Mouse (Mus musculus): Measurements from ENCODE around the gene Efna1. TPM values are rescaled to one million over a fixed set of nuclear protein-coding genes. Genes with fewer than 3 reads are reported as not detected.
A peak's percentile ranks its signal among the peaks of the same experiment; 100 is the strongest.

Efna1 gene
- polyA plus RNA-seq (2016; fragmentation: Nextera tagmentation; extraction: Ambion mirVana), result 5.2 and 5.3 TPM in 2 replicates

- peak within 1 kb of the TSS; percentile 50 for H3K4me3 ChIP-seq
- peak within 1 kb of the TSS; percentile 69 for H3K4me2 ChIP-seq
- H3K27me3 ChIP-seq (replicated peaks), result peaks cover 87% of the 10 kb centered on the region
- no peaks in the 10 kb centered on the region for H3K36me3 ChIP-seq
- peak; percentile 45 for ATAC-seq
- no peaks in the 10 kb centered on the region for H3K9me3 ChIP-seq (replicated peaks)
- peaks cover 49% of the 10 kb centered on the region for H3K4me1 ChIP-seq
- WGBS (ENCODE audit: insufficient replicate concordance), result 1% methylated on average over 52 of the region's 52 CpGs
- H3K9ac ChIP-seq, result no peak within 1 kb of the TSS
- H3K27ac ChIP-seq, result no peak within 1 kb of the TSS
These were observed at the start of gene Efna1 for GRCm38 (mm10) chr3:89280606-89281511. Gene Efna1 (minus strand): TSS chr3:89281142.

- H3K4me1 ChIP-seq, result 0 out of 2 replicates have a peak, but pooled peaks cover 7% of the 10 kb centered on the region
- 48% methylated on average over 3 of the region's 3 CpGs for WGBS (ENCODE audit: insufficient replicate concordance)
- no peak overlapping the region for H3K9ac ChIP-seq
- no peak overlapping the region for H3K27ac ChIP-seq
- H3K4me2 ChIP-seq, result no peak overlapping the region
- no peak for ATAC-seq
- H3K36me3 ChIP-seq, result no peaks in the 10 kb centered on the region
- H3K4me3 ChIP-seq, result no peak overlapping the region
- peaks cover 93% of the 10 kb centered on the region for H3K27me3 ChIP-seq (replicated peaks)
- no peaks in the 10 kb centered on the region for H3K9me3 ChIP-seq (replicated peaks)
These were observed 49.4 kb upstream of the Efna1 start for GRCm38 (mm10) chr3:89330346-89330745.

GRCm38 (mm10) chr3:89328623-89329022 lies 47.7 kb upstream of the Efna1 start:
- no peak overlapping the region for H3K27ac ChIP-seq
- H3K36me3 ChIP-seq, result no peaks in the 10 kb centered on the region
- H3K9ac ChIP-seq, result no peak overlapping the region
- no peak for ATAC-seq
- no peak overlapping the region for H3K4me2 ChIP-seq
- peaks cover 91% of the 10 kb centered on the region for H3K27me3 ChIP-seq (replicated peaks)
- 19% methylated on average over 4 of the region's 4 CpGs for WGBS (ENCODE audit: insufficient replicate concordance)
- H3K4me3 ChIP-seq, result no peak overlapping the region
- H3K9me3 ChIP-seq (replicated peaks), result no peaks in the 10 kb centered on the region
- 0 out of 2 replicates have a peak, but pooled peaks cover 7% of the 10 kb centered on the region for H3K4me1 ChIP-seq

- H3K27me3 ChIP-seq (replicated peaks), result peaks cover 92% of the 10 kb centered on the region
- H3K36me3 ChIP-seq, result no peaks in the 10 kb centered on the region
These were observed 46.5 kb upstream of the Efna1 start for GRCm38 (mm10) chr3:89327371-89327870.

GRCm38 (mm10) chr3:89325882-89326281 lies 44.9 kb upstream of the Efna1 start:
- Histone ChIP-seq H3K9ac (no peak overlapping the region), H3K27me3 (replicated peaks) (peaks cover 93% of the 10 kb centered on the region), H3K4me3 (no peak overlapping the region), H3K9me3 (replicated peaks) (no peaks in the 10 kb centered on the region), H3K27ac (no peak overlapping the region), H3K36me3 (no peaks in the 10 kb centered on the region), H3K4me1 (peaks cover 25% of the 10 kb centered on the region), H3K4me2 (no peak overlapping the region)
- WGBS (ENCODE audit: insufficient replicate concordance), result 62% methylated on average over 8 of the region's 8 CpGs
- no peak for ATAC-seq

More at GRCm38 (mm10) chr3:89327371-89327870, 46.5 kb upstream of the Efna1 start:
- Histone ChIP-seq H3K4me3 (no peak overlapping the region), H3K4me2 (no peak overlapping the region), H3K4me1 (peaks cover 11% of the 10 kb centered on the region), H3K9me3 (replicated peaks) (no peaks in the 10 kb centered on the region), H3K27ac (no peak overlapping the region), H3K9ac (no peak overlapping the region)
- ATAC-seq, result no peak
- 54% methylated on average over 9 of the region's 9 CpGs for WGBS (ENCODE audit: insufficient replicate concordance)

- peaks cover 98% of the 10 kb centered on the region for H3K27me3 ChIP-seq (replicated peaks)
- WGBS (ENCODE audit: insufficient replicate concordance), result 2% methylated on average over 51 of the region's 53 CpGs
- peak within 1 kb of the TSS; percentile 50 for H3K4me3 ChIP-seq
- no peaks in the 10 kb centered on the region for H3K36me3 ChIP-seq
- no peak within 1 kb of the TSS for H3K27ac ChIP-seq
- H3K9ac ChIP-seq, result peak within 1 kb of the TSS; percentile 8; the same call in 1 of the 2 replicates
- H3K4me2 ChIP-seq, result peak within 1 kb of the TSS; percentile 75
- no peaks in the 10 kb centered on the region for H3K9me3 ChIP-seq (replicated peaks)
- peaks cover 37% of the 10 kb centered on the region for H3K4me1 ChIP-seq
- ATAC-seq, result peak; percentile 9; the same call in 1 of the 2 replicates
These were observed 41.7 kb upstream of the Efna1 start, which contains the start of gene Efna3 for GRCm38 (mm10) chr3:89322514-89323165. Gene Efna3 (minus strand): TSS chr3:89322965.

- no peak overlapping the region for H3K27ac ChIP-seq
- peak overlapping the region; percentile 75 for H3K4me2 ChIP-seq
- H3K4me3 ChIP-seq, result peak overlapping the region; percentile 50
- H3K36me3 ChIP-seq, result no peaks in the 10 kb centered on the region
- H3K9ac ChIP-seq, result 0 out of 2 replicates have a peak overlapping the region, but pooled peaks have one; percentile 8
- ATAC-seq, result no peak
- 3% methylated on average over 14 of the region's 14 CpGs for WGBS (ENCODE audit: insufficient replicate concordance)
- H3K4me1 ChIP-seq, result peaks cover 37% of the 10 kb centered on the region
- H3K9me3 ChIP-seq (replicated peaks), result no peaks in the 10 kb centered on the region
- H3K27me3 ChIP-seq (replicated peaks), result peaks cover 98% of the 10 kb centered on the region
These were observed 41.2 kb upstream of the Efna1 start for GRCm38 (mm10) chr3:89322131-89322500.

- H3K9ac ChIP-seq, result no peak overlapping the region
- peaks cover 38% of the 10 kb centered on the region for H3K4me1 ChIP-seq
- 3% methylated on average over 66 of the region's 66 CpGs for WGBS (ENCODE audit: insufficient replicate concordance)
- peaks cover 98% of the 10 kb centered on the region for H3K27me3 ChIP-seq (replicated peaks)
- no peaks in the 10 kb centered on the region for H3K9me3 ChIP-seq (replicated peaks)
- H3K4me2 ChIP-seq, result peak overlapping the region; percentile 75
- ATAC-seq, result no peak
- peak overlapping the region; percentile 50 for H3K4me3 ChIP-seq
- H3K36me3 ChIP-seq, result no peaks in the 10 kb centered on the region
- no peak overlapping the region for H3K27ac ChIP-seq
These were observed 40.5 kb upstream of the Efna1 start for GRCm38 (mm10) chr3:89321183-89322130.

- Histone ChIP-seq H3K27ac (no peak overlapping the region), H3K27me3 (replicated peaks) (peaks cover 98% of the 10 kb centered on the region), H3K9ac (no peak overlapping the region), H3K4me2 (peak overlapping the region; percentile 75), H3K36me3 (no peaks in the 10 kb centered on the region), H3K4me3 (peak overlapping the region; percentile 50), H3K9me3 (replicated peaks) (no peaks in the 10 kb centered on the region), H3K4me1 (peaks cover 45% of the 10 kb centered on the region)
- 1% methylated on average over 41 of the region's 41 CpGs for WGBS (ENCODE audit: insufficient replicate concordance)
- ATAC-seq, result no peak
These were observed 39.7 kb upstream of the Efna1 start for GRCm38 (mm10) chr3:89320581-89321182.

- H3K4me1 ChIP-seq, result peaks cover 53% of the 10 kb centered on the region
- peak overlapping the region; percentile 75 for H3K4me2 ChIP-seq
- H3K4me3 ChIP-seq, result peak overlapping the region; percentile 42
- 5% methylated on average over 58 of the region's 58 CpGs for WGBS (ENCODE audit: insufficient replicate concordance)
- no peak overlapping the region for H3K27ac ChIP-seq
- peaks cover 99% of the 10 kb centered on the region for H3K27me3 ChIP-seq (replicated peaks)
- ATAC-seq, result no peak
- H3K9me3 ChIP-seq (replicated peaks), result no peaks in the 10 kb centered on the region
- H3K36me3 ChIP-seq, result no peaks in the 10 kb centered on the region
- no peak overlapping the region for H3K9ac ChIP-seq
These were observed 38.8 kb upstream of the Efna1 start for GRCm38 (mm10) chr3:89319591-89320350.

Measured in liver, embryonic 12.5 days (tissue).